Mouse (Mus musculus) hindbrain, embryonic 16.5 days (tissue): ENCODE results near the gene Apol8. TPM values are rescaled to one million over a fixed set of nuclear protein-coding genes. Genes with fewer than 3 reads are reported as not detected.

Experiments used
- ATAC-seq: fragments of 200-750 bp; cut with Nextera tagmentation; 2 replicates; pipeline ENCODE4 v1.8.0; 2017; ENCODE audit warnings: moderate TSS enrichment, moderate library complexity
- H3K27ac ChIP-seq: fragments of 300-500 bp; sonication (generic); 2 replicates; pipeline ENCODE4 v1.5.1; 2014; ENCODE audit warnings: low read depth, mild to moderate bottlenecking, control low read depth, low read length, moderate library complexity
- H3K27me3 ChIP-seq: fragments of 300-500 bp; sonication (generic); replicated peaks from 2 replicates; pipeline ENCODE4 v1.6.1; 2014; ENCODE audit warnings: low read length; ENCODE audit not compliant: control insufficient read depth, insufficient read depth
- H3K36me3 ChIP-seq: fragments of 300-500 bp; sonication (generic); 2 replicates; pipeline ENCODE4 v1.6.1; 2014; ENCODE audit warnings: mild to moderate bottlenecking, low read length, moderate library complexity, mixed read lengths; ENCODE audit not compliant: control insufficient read depth, insufficient read depth
- H3K4me1 ChIP-seq: fragments of 300-500 bp; sonication (generic); 2 replicates; pipeline ENCODE4 v1.6.1; 2014; ENCODE audit warnings: low read depth, low read length; ENCODE audit not compliant: control insufficient read depth, insufficient read depth
- H3K4me2 ChIP-seq: fragments of 300-500 bp; sonication (generic); 2 replicates; pipeline ENCODE4 v1.6.1; 2014; ENCODE audit warnings: mild to moderate bottlenecking, low read length, control low read depth, moderate library complexity
- H3K4me3 ChIP-seq: fragments of 300-500 bp; sonication (generic); 2 replicates; pipeline ENCODE4 v1.5.1; 2014; ENCODE audit warnings: mild to moderate bottlenecking, low read length, control low read depth, moderate library complexity
- H3K9ac ChIP-seq: fragments of 300-500 bp; sonication (generic); 2 replicates; pipeline ENCODE4 v1.6.1; 2014; ENCODE audit warnings: low read depth, mild to moderate bottlenecking, control low read depth, low read length, moderate library complexity
- H3K9me3 ChIP-seq: fragments of 300-500 bp; sonication (generic); 2 replicates; pipeline ENCODE4 v1.6.1; 2014; ENCODE audit warnings: mild to moderate bottlenecking, low read length, moderate library complexity; ENCODE audit not compliant: control insufficient read depth
- WGBS: fragments of 180-500 bp; shearing (Covaris S2); extraction: QIAGEN DNeasy Blood & Tissue Kit; methylation state at CpG from one replicate; pipeline ENCODE4 v1.1.7; 2014; 5-methylcytosine and 5-hydroxymethylcytosine counted together
- polyA plus RNA-seq: library from polyadenylated mRNA; unstranded; fragments of >200 nt; fragmentation: Nextera tagmentation; extraction: Ambion mirVana; gene quantifications from 2 replicates; pipeline ENCODE4 v1.2.1, GENCODE M21; 2015

Apol8 gene
- polyA plus RNA-seq, 1 experiment from 2014 or later: 0.14 TPM

DNA sequence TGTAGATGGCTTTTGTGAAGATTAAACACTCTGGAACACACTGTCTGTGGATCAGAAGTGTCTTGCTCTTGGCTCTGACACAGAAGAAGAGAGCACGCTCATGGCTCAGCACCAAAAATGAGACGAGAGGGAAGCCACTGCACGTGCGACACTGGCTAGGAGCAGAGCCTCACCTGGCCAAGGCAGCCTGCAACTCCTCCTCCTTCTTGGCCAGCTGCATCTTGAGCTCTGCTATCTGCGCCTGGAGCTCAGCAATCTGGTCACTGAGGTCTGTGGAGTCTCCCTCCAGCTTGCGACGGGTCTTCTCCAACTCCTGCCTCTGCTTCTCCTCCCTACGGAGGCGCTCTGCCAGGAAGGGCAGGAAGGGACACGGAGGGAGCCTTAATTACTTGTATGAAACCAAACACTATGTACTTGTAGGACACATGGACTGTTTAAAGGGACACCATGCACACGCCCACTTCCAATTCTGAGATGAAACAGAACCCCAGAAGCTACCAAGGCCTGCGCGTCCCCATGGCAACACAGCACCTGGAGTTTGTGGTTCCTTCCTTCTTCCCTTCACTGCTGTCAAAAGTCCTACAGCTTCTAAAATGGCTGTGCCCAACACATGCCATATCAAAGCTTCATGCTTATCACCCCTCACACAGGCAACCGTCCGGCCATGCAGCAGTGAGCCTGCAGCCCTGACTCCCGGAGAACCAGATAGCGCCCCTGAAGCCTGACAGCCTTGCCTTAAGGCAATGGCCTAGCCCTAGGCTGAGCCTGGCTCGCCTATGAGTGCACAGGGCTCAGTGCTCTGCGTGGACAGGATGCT, 16.5 kb upstream of the Apol8 start:
- 93% methylated on average over 19 of the region's 19 CpGs for WGBS
- ATAC-seq: no peak
- no peaks in the 10 kb centered on the region for H3K9me3 ChIP-seq
- no peak overlapping the region for H3K9ac ChIP-seq
- no peaks in the 10 kb centered on the region for H3K27me3 ChIP-seq
- H3K27ac ChIP-seq: no peak overlapping the region
- no peaks in the 10 kb centered on the region for H3K4me1 ChIP-seq
- no peak overlapping the region for H3K4me2 ChIP-seq
- peaks cover 46% of the 10 kb centered on the region for H3K36me3 ChIP-seq
- no peak overlapping the region for H3K4me3 ChIP-seq

DNA sequence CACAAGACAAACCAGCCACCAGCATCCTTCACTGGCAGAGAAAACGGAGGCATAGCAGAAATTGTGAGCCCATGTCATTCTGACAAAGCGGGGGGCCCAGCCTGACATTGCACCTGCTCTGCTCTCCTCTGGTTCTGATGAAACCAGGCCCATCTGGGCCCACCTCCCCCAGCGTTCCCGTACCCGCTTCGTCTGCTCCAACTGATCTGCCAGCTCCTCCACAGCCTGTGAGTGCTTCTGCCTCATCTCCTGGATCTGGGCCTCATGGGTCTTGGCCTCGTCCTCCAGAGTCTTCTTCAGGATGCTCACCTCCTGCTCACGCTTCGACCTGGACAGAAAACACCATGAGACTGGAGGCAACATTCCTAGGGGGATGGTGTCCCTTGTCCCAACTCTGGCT, 14.1 kb upstream of the Apol8 start:
- Histone ChIP-seq H3K9ac (no peak overlapping the region), H3K4me3 (no peak overlapping the region), H3K4me2 (no peak overlapping the region), H3K36me3 (peaks cover 53% of the 10 kb centered on the region), H3K27ac (no peak overlapping the region), H3K9me3 (no peaks in the 10 kb centered on the region), H3K4me1 (no peaks in the 10 kb centered on the region), H3K27me3 (no peaks in the 10 kb centered on the region)
- 94% methylated on average over 9 of the region's 9 CpGs for WGBS
- ATAC-seq: no peak

DNA sequence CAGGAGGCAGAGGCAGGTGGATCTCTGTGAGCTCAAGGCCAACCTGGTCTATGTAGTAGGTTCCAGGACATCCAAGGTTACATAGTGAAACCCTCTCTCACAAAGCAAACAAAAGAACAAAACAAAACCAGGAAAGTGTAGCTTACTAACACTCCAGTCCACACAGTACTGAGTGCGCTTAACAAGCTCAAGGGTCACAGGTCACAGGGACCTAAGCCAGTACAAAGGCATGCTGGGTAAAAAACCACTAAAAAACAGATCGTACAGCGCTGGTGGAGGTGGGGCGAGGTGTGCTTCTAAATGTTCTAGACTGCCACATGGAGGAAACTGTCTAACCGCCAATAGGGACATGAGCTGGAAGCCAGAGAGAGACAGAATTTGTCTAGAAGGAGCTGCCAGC, 13.5 kb upstream of the Apol8 start:
- no peak for ATAC-seq
- H3K4me1 ChIP-seq: no peaks in the 10 kb centered on the region
- H3K9ac ChIP-seq: no peak overlapping the region
- no peak overlapping the region for H3K4me3 ChIP-seq
- H3K36me3 ChIP-seq: peaks cover 53% of the 10 kb centered on the region
- 97% methylated on average over 5 of the region's 5 CpGs for WGBS
- no peaks in the 10 kb centered on the region for H3K27me3 ChIP-seq
- H3K27ac ChIP-seq: no peak overlapping the region
- no peak overlapping the region for H3K4me2 ChIP-seq
- no peaks in the 10 kb centered on the region for H3K9me3 ChIP-seq

- Histone ChIP-seq H3K36me3 (peaks cover 45% of the 10 kb centered on the region), H3K4me2 (no peak overlapping the region), H3K4me1 (no peaks in the 10 kb centered on the region), H3K27me3 (no peaks in the 10 kb centered on the region), H3K27ac (no peak overlapping the region), H3K4me3 (no peak overlapping the region), H3K9me3 (no peaks in the 10 kb centered on the region), H3K9ac (no peak overlapping the region)
- ATAC-seq: no peak
- WGBS: 92% methylated on average over 11 of the region's 11 CpGs
Observed at GRCm38 (mm10) chr15:77766981-77767380, 10.2 kb upstream of the Apol8 start.

DNA sequence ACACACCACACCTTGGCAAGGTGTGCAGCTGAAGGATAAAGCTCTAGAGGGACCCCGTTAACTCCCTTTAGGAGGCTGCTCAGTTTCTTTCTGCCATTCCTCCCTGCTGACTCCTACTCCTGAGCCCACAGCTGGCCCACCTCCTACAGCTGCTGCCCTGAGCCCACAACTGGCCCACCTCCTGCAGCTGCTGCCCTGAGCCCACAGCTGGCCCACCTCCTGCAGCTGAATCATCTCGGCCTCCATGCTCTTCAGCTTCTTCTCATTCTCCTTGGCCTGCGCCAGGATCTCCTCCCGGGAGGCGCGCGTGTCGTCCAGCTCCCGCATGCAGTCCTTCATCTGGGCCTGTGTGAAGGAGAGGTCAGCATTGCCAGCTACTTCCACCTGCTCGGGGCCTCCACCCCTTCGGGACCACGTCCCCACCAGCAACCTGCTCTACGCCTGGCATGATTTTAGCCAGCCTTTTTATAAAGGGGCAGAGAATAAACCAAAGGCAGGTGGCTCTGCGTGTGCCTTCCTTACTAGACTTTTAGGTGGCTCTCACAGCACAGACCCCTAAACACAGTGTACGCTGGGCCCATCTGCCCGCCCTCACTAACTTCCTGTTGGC, 8.8 kb upstream of the Apol8 start:
- Histone ChIP-seq H3K9me3 (no peaks in the 10 kb centered on the region), H3K27ac (no peak overlapping the region), H3K9ac (no peak overlapping the region), H3K4me1 (no peaks in the 10 kb centered on the region), H3K27me3 (no peaks in the 10 kb centered on the region), H3K4me2 (no peak overlapping the region), H3K4me3 (no peak overlapping the region), H3K36me3 (peaks cover 43% of the 10 kb centered on the region)
- ATAC-seq: no peak
- 89% methylated on average over 16 of the region's 16 CpGs for WGBS

DNA sequence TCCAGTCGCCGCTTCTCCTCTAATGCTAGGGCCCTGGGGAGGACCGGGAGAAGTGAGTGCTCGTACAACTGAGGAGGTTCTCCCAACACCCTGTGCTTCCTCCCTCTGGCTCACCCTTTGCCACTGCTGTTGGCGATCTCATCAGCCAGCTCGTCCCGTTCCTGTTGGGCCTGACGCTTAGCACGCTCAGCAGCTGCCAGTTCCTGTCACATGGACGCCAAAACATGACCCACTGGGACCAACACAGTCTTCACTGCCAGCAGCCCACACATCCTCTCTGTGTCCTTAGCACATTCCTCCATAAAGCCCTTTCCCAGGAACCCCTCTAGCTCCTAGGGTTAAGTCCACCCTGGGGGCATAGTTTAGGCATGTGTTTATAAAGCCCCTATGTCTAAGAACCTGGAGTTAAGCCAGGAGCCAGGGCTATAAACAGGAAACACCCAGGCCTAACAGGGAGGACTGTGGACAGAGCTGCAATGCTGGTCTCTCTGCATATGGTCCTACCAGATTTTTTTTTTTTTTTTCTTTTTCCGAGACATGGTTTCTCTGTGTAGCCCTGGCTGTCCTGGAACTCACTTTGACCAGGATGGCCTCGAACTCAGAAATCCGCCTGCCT, 7.7 kb upstream of the Apol8 start:
- Histone ChIP-seq H3K27ac (no peak overlapping the region), H3K36me3 (peaks cover 45% of the 10 kb centered on the region), H3K4me1 (no peaks in the 10 kb centered on the region), H3K4me3 (no peak overlapping the region), H3K9ac (no peak overlapping the region), H3K9me3 (no peaks in the 10 kb centered on the region), H3K27me3 (no peaks in the 10 kb centered on the region), H3K4me2 (no peak overlapping the region)
- 73% methylated on average over 13 of the region's 13 CpGs for WGBS
- no peak for ATAC-seq

- Histone ChIP-seq H3K9me3 (no peaks in the 10 kb centered on the region), H3K27ac (no peak overlapping the region), H3K4me3 (no peak overlapping the region), H3K4me1 (no peaks in the 10 kb centered on the region), H3K27me3 (no peaks in the 10 kb centered on the region), H3K36me3 (peaks cover 39% of the 10 kb centered on the region), H3K9ac (no peak overlapping the region), H3K4me2 (no peak overlapping the region)
- WGBS: 83% methylated on average over 11 of the region's 11 CpGs
- no peak for ATAC-seq
Observed at GRCm38 (mm10) chr15:77763702-77764101, 6.9 kb upstream of the Apol8 start.

DNA sequence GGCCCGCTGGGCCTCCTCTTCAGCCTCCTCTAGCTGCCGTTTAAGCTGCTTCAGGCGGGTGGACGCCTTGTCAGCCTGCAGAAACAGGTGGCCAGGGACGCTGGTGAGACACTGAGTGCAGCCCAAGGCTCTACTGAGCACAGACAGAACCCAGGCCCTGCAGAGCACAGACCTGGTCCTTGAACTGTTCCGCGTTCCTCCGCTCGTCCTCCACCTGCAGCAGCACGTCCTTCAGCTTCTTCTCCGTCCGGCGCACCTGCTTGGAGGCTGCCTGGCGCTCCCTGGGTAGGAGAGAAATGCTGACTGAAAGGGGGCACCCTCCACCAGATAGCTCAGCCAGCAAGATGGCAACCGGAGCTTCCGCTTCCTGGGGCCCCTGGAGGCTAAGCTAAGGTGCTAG, 6.2 kb upstream of the Apol8 start:
- Histone ChIP-seq H3K9me3 (no peaks in the 10 kb centered on the region), H3K36me3 (peaks cover 35% of the 10 kb centered on the region), H3K27me3 (no peaks in the 10 kb centered on the region), H3K4me3 (no peak overlapping the region), H3K4me2 (no peak overlapping the region), H3K4me1 (no peaks in the 10 kb centered on the region), H3K9ac (no peak overlapping the region), H3K27ac (no peak overlapping the region)
- 87% methylated on average over 16 of the region's 16 CpGs for WGBS
- no peak for ATAC-seq

- H3K4me1 ChIP-seq: no peaks in the 10 kb centered on the region
- H3K9me3 ChIP-seq: no peaks in the 10 kb centered on the region
- H3K27ac ChIP-seq: no peak overlapping the region
- H3K4me2 ChIP-seq: no peak overlapping the region
- 73% methylated on average over 22 of the region's 22 CpGs for WGBS
- no peak overlapping the region for H3K4me3 ChIP-seq
- H3K9ac ChIP-seq: no peak overlapping the region
- peaks cover 25% of the 10 kb centered on the region for H3K36me3 ChIP-seq
- H3K27me3 ChIP-seq: no peaks in the 10 kb centered on the region
- no peak for ATAC-seq
Observed at GRCm38 (mm10) chr15:77761561-77762380, 5.0 kb upstream of the Apol8 start.
